In genomic region chr4:150239951-150240368, GRCm38 (mm10) we compare ENCODE assay signal across 8 mouse cellular contexts. TPM values are rescaled to one million over a fixed set of nuclear protein-coding genes. Genes with fewer than 3 reads are reported as not detected.
DNase-seq lines count a peak whose midpoint lies in the region; ATAC-seq and TF ChIP-seq lines count a peak whose summit lies in the region.

No protein-coding gene starts in this region.

- WGBS in forebrain, postnatal 0 days: 13% methylated on average over 6 of the region's 6 CpGs
- 8% methylated on average over 6 of the region's 6 CpGs for WGBS in hindbrain, embryonic 12.5 days

- H3K4me3 ChIP-seq in forebrain, postnatal 0 days (ENCODE audit: low read depth, low read length): no peak overlapping the region
- H3K4me3 ChIP-seq in hindbrain, embryonic 12.5 days: peak overlapping the region; percentile 85

- ATAC-seq in forebrain, postnatal 0 days: no peak
- no peak for ATAC-seq in hindbrain, embryonic 12.5 days (ENCODE audit: low FRiP score)

- no peaks in the 10 kb centered on the region for H3K9me3 ChIP-seq in forebrain, postnatal 0 days (ENCODE audit: low read length)
- no peaks in the 10 kb centered on the region for H3K9me3 ChIP-seq in hindbrain, embryonic 12.5 days (replicated peaks)

- peaks cover 17% of the 10 kb centered on the region for H3K4me1 ChIP-seq in forebrain, postnatal 0 days (ENCODE audit: insufficient read depth)
- peaks cover 50% of the 10 kb centered on the region for H3K4me1 ChIP-seq in hindbrain, embryonic 12.5 days

- H3K27ac ChIP-seq in forebrain, postnatal 0 days (ENCODE audit: low read depth, low read length): no peak overlapping the region
- H3K27ac ChIP-seq in hindbrain, embryonic 12.5 days: peak overlapping the region; percentile 40; the same call in 1 of the 2 replicates

- peak; percentile 99 for TF ChIP-seq CTCF in forebrain, postnatal 0 days (IDR thresholded peaks at IDR 0.05; ENCODE audit: low read depth)

- peak; percentile 90 for DNase-seq in Muller cell, postnatal 12 days (ENCODE audit: inconsistent ontology term)
- peak; percentile 83 to 85 for DNase-seq in cerebellum, adult 18-20 months
- peak; percentile 93 for DNase-seq in forebrain, postnatal 0 days
- DNase-seq in layer of hippocampus, postnatal 10 days (ENCODE audit: low spot score in 2 of 2): peak; percentile 76
- DNase-seq in lung, postnatal 10 days: peak; percentile 89
- peak; percentile 93 for DNase-seq in retina, adult 2 months (ENCODE audit: low read depth, low spot score)
- peak; percentile 70 to 75 for DNase-seq in thymus, postnatal 36 days

- no peak overlapping the region for H3K9ac ChIP-seq in forebrain, postnatal 0 days
- no peak overlapping the region for H3K9ac ChIP-seq in hindbrain, embryonic 12.5 days

- peaks cover 39% of the 10 kb centered on the region for H3K36me3 ChIP-seq in forebrain, postnatal 0 days (ENCODE audit: insufficient read depth)
- peaks cover 44% of the 10 kb centered on the region for H3K36me3 ChIP-seq in hindbrain, embryonic 12.5 days

- H3K27me3 ChIP-seq in forebrain, postnatal 0 days (ENCODE audit: insufficient read depth, low read length): no peaks in the 10 kb centered on the region
- no peaks in the 10 kb centered on the region for H3K27me3 ChIP-seq in hindbrain, embryonic 12.5 days

- peak overlapping the region; percentile 86; the same call in 1 of the 2 replicates for H3K4me2 ChIP-seq in forebrain, postnatal 0 days (ENCODE audit: low read depth)
- H3K4me2 ChIP-seq in hindbrain, embryonic 12.5 days (replicated peaks): peak overlapping the region; percentile 80

RNA-seq across cellular contexts. Expression of gene Eno1, which starts 3.4 kb away (rescaled TPM):
- total RNA-seq in forebrain, postnatal 0 days (2014; rRNA removed): 283 and 328 TPM in 2 replicates
- 856 and 963 TPM in 2 replicates for polyA plus RNA-seq in forebrain, postnatal 0 days (2015; fragmentation: Nextera tagmentation; extraction: Ambion mirVana)
- polyA plus RNA-seq in hindbrain, embryonic 12.5 days (2016; fragmentation: Nextera tagmentation; extraction: Ambion mirVana): 1,309 and 1,398 TPM in 2 replicates
- 100 to 1,000 TPM; 323 to 338 TPM for total RNA-seq in layer of hippocampus, postnatal 10 days (2021)

RNA-seq across cellular contexts. Expression of gene Car6, which starts 38.8 kb away (rescaled TPM):
- not detected in 2 replicates for total RNA-seq in forebrain, postnatal 0 days (2014; rRNA removed)
- polyA plus RNA-seq in forebrain, postnatal 0 days (2015; fragmentation: Nextera tagmentation; extraction: Ambion mirVana): not detected in 2 replicates
- polyA plus RNA-seq in hindbrain, embryonic 12.5 days (2016; fragmentation: Nextera tagmentation; extraction: Ambion mirVana): 0.41 TPM in 1 of 2 replicates, not detected in the other
- not detected for total RNA-seq in layer of hippocampus, postnatal 10 days (2021)

RNA-seq across cellular contexts. Expression of gene Rere, which starts 41.5 kb away (rescaled TPM):
- 30.5 and 31.3 TPM in 2 replicates for total RNA-seq in forebrain, postnatal 0 days (2014; rRNA removed)
- polyA plus RNA-seq in forebrain, postnatal 0 days (2015; fragmentation: Nextera tagmentation; extraction: Ambion mirVana): 14.8 and 18.9 TPM in 2 replicates
- 60.5 and 66.1 TPM in 2 replicates for polyA plus RNA-seq in hindbrain, embryonic 12.5 days (2016; fragmentation: Nextera tagmentation; extraction: Ambion mirVana)
- 100 to 1,000 TPM; 108 to 117 TPM for total RNA-seq in layer of hippocampus, postnatal 10 days (2021)
